Mouse (Mus musculus) left cerebral cortex, adult 2 months (tissue): ENCODE measurements around the gene Ski. TPM values are rescaled to one million over a fixed set of nuclear protein-coding genes. Genes with fewer than 3 reads are reported as not detected.

ENCODE experiments used
- DNase-seq, 2 experiments: peaks; one replicate each; pipeline ENCODE4 v3.0.0; 2021 to 2022; ENCODE audit warnings: low spot score in 2 of 2, mixed read lengths in 1 of 2; ENCODE audit errors: extremely low spot score in 1 of 2
- H3K27ac ChIP-seq: fragments of 200-600 bp; 2 replicates; pipeline ENCODE4 v1.8.1; 2022
- H3K4me3 ChIP-seq: fragments of 200-600 bp; 2 replicates; pipeline ENCODE4 v1.8.1; 2022
- CTCF ChIP-seq: fragments of 200-600 bp; IDR thresholded peaks from 2 replicates; pipeline ENCODE4 v1.8.1; 2022; ENCODE audit warnings: antibody characterized with exemption, mild to moderate bottlenecking, moderate library complexity
- intact Hi-C: fragments of 180-260 bp; cut with DNase I; formaldehyde crosslinking; loops from one replicate; pipeline ENCODE4 v1.15.1; 2025
- total RNA-seq, 2 experiments: library from RNA; stranded (reverse); gene quantifications; 2 replicates each; pipeline ENCODE4 v1.2.3; 2021

The Ski gene
- total RNA-seq, 2 experiments from 2014 or later = 113 to 119 TPM

GRCm38 (mm10) chr4:155129132-155129917 is 93.1 kb downstream of the Ski start:
- DNase-seq = peak in 1 of 2 experiments; percentile 53
- peak; percentile 57 for TF ChIP-seq CTCF
- Histone ChIP-seq H3K27ac (peak overlapping the region; percentile 92), H3K4me3 (no peak overlapping the region)
- intact Hi-C loops = no loop called here

DNA sequence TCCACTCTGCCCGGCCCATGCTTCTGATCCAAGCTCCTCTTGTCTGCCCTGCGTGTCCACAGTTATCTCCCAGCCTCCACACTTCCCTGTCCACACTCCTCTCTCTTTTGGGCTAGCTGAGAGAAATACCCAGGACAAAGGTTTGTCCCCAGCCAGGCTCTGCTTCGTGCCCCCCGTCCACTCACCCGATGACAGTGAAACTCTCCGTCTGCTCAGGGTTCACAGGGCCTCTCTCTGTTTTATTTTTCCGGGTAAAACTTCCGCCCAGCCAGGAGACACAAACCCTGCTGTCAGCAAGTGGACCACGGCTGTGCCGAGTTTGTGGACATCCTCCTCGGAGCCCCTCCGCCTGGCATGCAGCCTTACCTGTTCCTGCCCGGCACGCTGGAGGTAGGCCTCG is 94.0 kb downstream of the Ski start:
- no peak overlapping the region for H3K27ac ChIP-seq
- intact Hi-C loops = no loop called here
- H3K4me3 ChIP-seq = no peak overlapping the region
- DNase-seq = no peak
- no peak for TF ChIP-seq CTCF

DNA sequence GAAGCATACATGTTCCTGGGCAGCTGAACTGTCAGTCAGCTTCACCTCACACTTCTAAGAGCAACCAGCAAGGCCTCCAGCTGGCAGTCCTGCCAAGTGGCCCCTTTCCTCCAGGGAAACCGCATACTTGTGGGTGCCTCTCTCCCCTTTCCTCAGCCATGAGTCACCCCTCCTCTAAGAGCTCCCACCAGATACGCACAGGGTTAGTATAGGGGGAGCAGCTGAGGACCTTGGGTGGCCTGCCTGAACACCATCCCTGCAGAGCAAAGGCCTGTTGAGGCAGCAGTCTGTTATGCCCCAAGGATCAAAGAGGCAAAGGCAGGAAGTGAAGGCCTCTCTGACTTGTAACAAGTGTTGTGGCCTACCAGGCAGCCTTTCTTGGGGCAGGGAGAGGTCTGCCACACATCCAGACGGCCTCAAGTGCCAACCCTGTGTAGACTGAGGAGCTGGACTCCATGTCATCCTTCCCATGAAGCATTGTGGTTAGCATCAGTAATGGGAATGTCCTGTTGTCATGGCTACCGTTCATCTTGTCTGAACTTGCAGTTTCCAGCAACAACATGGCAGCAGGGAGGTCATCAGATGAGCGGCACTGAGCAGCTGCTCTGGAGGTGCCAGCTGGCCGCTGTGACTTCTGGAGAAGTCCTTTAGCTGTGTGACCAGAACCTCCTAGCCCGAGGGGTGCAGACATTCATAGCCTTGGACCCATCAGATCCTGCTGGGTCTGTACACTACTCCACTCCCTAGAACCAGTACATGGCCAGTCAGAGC is 95.6 kb downstream of the Ski start:
- H3K4me3 ChIP-seq = no peak overlapping the region
- intact Hi-C loops = no loop called here
- TF ChIP-seq CTCF = no peak
- no peak overlapping the region for H3K27ac ChIP-seq
- no peak for DNase-seq

DNA sequence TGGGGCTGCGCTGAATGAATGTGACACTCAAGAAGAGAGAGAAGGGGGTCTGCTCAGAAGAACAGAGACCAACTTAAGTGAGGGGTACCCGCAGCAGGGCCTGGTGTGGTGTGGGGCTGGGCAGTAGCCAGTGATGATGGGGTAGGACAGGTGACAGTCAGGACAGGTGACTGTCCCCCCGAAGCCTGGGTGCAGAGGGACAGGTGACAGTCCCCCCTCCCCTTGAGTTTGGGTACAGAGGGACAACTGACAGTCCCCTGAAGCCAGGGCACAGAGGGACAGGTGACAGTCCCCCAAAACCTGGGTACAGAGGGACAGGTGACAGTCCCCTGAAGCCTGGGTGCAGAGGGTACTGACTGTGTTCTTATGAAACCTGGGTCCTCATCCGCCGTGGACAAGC is 96.2 kb downstream of the Ski start:
- H3K4me3 ChIP-seq = no peak overlapping the region
- no peak for TF ChIP-seq CTCF
- DNase-seq = no peak
- H3K27ac ChIP-seq = no peak overlapping the region
- intact Hi-C loops = no loop called here

GRCm38 (mm10) chr4:155125310-155125709 is 97.1 kb downstream of the Ski start:
- no peak for TF ChIP-seq CTCF
- no peak for DNase-seq
- no peak overlapping the region for H3K4me3 ChIP-seq
- H3K27ac ChIP-seq = no peak overlapping the region
- intact Hi-C loops = no loop called here

GRCm38 (mm10) chr4:155123868-155124534 is 98.4 kb downstream of the Ski start:
- Histone ChIP-seq H3K4me3 (no peak overlapping the region), H3K27ac (no peak overlapping the region)
- no peak for DNase-seq
- intact Hi-C loops = loop anchor here (5.0 kb wide), 1 partner anchor 183 kb away; no protein-coding TSS in a partner anchor
- no peak; the same call in 1 of the 2 replicates for TF ChIP-seq CTCF

DNA sequence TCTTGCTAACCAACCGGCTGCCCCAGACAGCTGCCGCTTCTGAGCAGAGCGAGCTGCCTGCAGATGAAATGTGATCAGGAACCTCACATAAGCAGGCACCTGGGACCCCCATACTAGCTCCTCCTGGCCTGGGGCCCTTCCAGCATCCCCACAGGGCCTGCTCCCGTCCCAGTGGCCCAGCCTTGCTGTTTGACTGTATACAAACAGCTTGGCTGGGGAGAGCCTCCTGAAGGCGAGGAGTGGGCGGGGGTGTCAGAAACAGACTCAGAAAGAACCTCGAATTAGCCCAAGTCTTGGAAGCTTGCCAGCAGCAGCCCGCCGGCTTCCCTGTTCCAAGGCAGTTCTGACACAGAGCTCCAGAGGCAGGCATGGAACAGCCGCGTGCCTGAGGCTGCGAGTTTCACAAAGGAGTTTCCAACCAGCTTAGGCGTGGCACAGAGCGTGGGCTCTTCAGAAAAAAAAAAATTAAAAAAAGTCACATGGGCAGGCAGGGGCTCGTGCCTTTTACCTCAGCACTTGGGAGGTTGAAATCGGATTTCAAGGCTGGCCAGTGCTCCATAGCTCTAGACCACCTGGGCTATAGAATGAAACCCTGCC is 99.8 kb downstream of the Ski start:
- intact Hi-C loops = loop anchor here (5.0 kb wide), 1 partner anchor 185 kb away; no protein-coding TSS in a partner anchor
- peak; percentile 94 to 96 for DNase-seq
- H3K27ac ChIP-seq = peak overlapping the region; percentile 69
- H3K4me3 ChIP-seq = no peak overlapping the region
- no peak for TF ChIP-seq CTCF

DNA sequence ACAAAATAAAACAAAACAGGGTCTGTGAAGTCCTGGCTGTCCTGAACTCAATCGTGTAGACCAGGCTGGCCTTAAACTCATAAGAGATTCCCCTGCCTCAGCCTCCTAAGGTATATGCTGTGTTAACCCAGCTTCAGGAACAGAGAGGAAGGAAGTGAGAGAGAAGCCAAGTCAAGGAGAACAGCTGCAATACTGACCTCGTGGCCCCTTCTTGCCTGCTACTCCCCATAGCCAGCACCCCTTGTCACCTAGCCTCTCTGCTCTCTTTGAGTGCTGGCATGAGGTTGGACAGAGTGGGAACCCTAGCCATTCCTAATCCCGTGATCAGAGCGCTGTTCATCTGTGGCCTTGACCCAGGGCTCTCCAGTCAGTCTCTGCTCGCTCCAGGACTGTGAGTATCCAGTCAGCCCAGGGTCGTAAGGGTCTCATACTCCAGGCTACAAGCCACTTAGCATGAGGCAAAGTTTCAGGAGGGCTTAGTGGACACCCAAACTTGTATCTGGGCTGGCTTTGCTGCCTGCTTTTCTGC is 100.4 kb downstream of the Ski start:
- intact Hi-C loops = loop anchor here (5.0 kb wide), 1 partner anchor 185 kb away; no protein-coding TSS in a partner anchor
- H3K27ac ChIP-seq = peak overlapping the region; percentile 69
- TF ChIP-seq CTCF = no peak
- no peak for DNase-seq
- no peak overlapping the region for H3K4me3 ChIP-seq

DNA sequence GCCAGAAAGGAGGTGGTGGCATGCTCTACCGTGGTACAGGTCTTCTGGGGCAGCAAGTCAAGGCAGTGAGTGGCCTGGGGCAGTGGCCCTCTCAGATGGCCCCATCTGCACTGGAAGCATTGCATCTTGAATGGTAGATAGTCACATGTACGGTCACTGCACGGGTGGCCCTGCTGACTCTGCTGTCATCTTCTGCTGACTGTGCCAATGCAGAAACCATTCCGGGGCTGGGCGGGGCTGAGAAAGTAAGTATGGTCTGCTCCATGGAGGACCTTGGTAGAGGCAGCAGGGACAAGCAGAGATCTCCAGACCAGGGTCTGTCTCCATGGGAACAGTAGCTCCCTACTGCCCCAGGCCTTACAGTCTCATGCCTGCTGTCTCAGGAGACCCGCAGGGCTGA is 101.2 kb downstream of the Ski start:
- intact Hi-C loops = loop anchor here (5.0 kb wide), 1 partner anchor 186 kb away; no protein-coding TSS in a partner anchor
- Histone ChIP-seq H3K4me3 (no peak overlapping the region), H3K27ac (no peak overlapping the region)
- TF ChIP-seq CTCF = no peak
- no peak for DNase-seq

- H3K27ac ChIP-seq = no peak overlapping the region
- intact Hi-C loops = loop anchor here (5.0 kb wide), 1 partner anchor 187 kb away; no protein-coding TSS in a partner anchor
- no peak for TF ChIP-seq CTCF
- no peak for DNase-seq
- no peak overlapping the region for H3K4me3 ChIP-seq
These were observed 101.8 kb downstream of the Ski start for GRCm38 (mm10) chr4:155120583-155120982.

DNA sequence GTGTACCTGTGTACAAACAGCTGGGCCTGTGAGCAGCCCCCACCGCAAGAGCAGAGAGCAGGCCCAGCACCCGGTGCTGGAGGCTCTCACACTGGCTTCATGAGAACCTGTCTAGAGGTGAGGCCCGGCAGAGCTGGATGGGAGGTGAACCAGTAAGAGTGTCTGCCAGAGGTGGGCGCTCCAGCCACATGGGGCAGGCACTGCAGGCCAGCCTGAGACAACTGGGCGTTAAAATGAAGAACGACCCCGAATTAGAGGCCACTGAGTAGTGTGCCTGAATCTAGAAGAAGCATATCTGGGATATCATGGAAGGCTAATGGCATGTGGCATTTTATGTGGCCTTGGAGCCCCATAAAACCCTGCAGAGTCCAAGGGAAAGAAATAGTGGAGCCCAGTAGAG is 102.4 kb downstream of the Ski start:
- intact Hi-C loops = loop anchor here (5.0 kb wide), 1 partner anchor 187 kb away; no protein-coding TSS in a partner anchor
- no peak for DNase-seq
- Histone ChIP-seq H3K4me3 (no peak overlapping the region), H3K27ac (no peak overlapping the region)
- TF ChIP-seq CTCF = no peak; the same call in 1 of the 2 replicates
